Mouse (Mus musculus): ENCODE data around the gene Tmed2. TPM values are rescaled to one million over a fixed set of nuclear protein-coding genes. Genes with fewer than 3 reads are reported as not detected.
"Not testable (repeated sequence)": the region's sequence is repeated elsewhere in the genome, so short reads cannot be mapped to it uniquely, and the experiment has no call there.

Gene Tmed2
- polyA plus RNA-seq, 1 experiment from 2014 or later: 453 TPM

DNA sequence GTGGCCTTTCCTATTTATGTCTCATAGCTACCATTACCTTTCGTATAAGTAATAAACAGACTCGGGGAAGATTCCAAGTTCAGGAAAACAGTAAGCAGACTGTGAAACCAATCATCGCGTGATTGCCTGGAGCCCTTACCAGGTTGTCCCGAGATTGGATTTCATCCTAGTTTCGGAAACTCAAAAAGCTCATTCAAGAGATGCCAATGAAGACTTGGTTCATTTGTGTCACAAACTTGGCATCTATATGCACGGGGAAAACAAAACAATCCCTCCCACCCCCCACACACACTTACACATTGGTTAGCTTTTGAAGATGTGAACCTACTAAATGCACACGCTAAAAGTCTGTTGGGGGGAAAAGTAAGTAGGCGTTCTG lies 11.6 kb downstream of the Tmed2 start:
- no peaks in the 10 kb centered on the region for H3K9me3 ChIP-seq
- 12% methylated on average over 9 of the region's 9 CpGs for WGBS
- peak overlapping the region; percentile 81 for H3K4me3 ChIP-seq
- H3K36me3 ChIP-seq (replicated peaks): peaks cover 56% of the 10 kb centered on the region
- no peak for DNase-seq (ENCODE audit: low spot score)
- H3K27ac ChIP-seq (replicated peaks): peak overlapping the region; percentile 83
- peaks cover 13% of the 10 kb centered on the region for H3K4me1 ChIP-seq
- H3K27me3 ChIP-seq (replicated peaks; ENCODE audit: low read depth, poor library complexity, severe bottlenecking): no peaks in the 10 kb centered on the region

GRCm38 (mm10) chr5:124552558-124553307 lies 12.2 kb downstream of the Tmed2 start, which contains the start of gene Ddx55:
Gene Ddx55, plus strand, starts transcription at chr5:124552864.
- Histone ChIP-seq H3K36me3 (replicated peaks) (peaks cover 56% of the 10 kb centered on the region), H3K27ac (replicated peaks) (peak within 1 kb of the TSS; percentile 83), H3K4me3 (peak within 1 kb of the TSS; percentile 81), H3K4me1 (peaks cover 13% of the 10 kb centered on the region), H3K9me3 (no peaks in the 10 kb centered on the region), H3K27me3 (replicated peaks; ENCODE audit: low read depth, poor library complexity, severe bottlenecking) (no peaks in the 10 kb centered on the region)
- DNase-seq (ENCODE audit: low spot score): peak; percentile 93
- WGBS: under 1% methylated on average over 66 of the region's 66 CpGs

DNA sequence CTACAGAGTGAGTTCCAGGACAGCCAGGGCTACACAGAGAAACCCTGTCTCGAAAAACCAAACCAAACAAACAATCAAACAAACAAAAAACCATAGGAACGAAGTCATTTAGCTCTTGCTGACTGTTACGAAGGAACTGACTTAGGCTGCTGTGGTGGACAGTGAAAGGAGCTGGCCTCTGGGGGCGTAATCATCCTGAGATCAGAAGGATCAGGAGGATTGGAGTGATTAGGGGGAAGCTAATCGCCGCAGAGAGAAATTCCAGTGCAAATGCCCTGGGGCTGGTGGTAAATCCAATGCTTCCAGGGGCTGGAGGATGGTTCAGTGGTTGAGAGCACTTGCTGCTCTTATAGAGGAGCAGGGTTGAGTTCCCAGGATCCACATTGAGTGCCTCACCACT lies 13.1 kb downstream of the Tmed2 start:
- DNase-seq (ENCODE audit: low spot score): no peak
- Histone ChIP-seq H3K9me3 (no peaks in the 10 kb centered on the region), H3K36me3 (replicated peaks) (peaks cover 56% of the 10 kb centered on the region), H3K4me1 (peaks cover 13% of the 10 kb centered on the region), H3K4me3 (peak overlapping the region; percentile 81), H3K27me3 (replicated peaks; ENCODE audit: low read depth, poor library complexity, severe bottlenecking) (no peaks in the 10 kb centered on the region), H3K27ac (replicated peaks) (no peak overlapping the region)
- WGBS: 59% methylated on average over 6 of the region's 6 CpGs

DNA sequence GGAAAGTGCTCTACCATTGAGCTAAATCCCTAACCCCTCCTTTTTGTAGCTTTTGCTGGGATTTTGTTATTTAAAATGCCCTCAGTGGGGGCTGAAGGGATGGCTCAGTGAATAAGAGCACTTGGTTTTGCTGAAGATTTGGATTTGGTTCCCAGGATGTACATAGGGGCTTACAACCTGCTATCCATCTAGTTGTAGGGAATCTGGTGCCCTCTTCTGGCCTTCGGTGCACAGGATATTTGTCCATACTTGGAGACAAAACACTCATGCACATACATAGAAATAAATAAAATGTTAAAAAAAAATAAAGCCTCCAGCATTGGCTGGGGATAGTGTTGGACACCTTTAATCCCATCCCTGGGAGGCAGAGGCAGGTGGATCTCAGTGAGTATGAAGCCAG lies 14.7 kb downstream of the Tmed2 start:
- WGBS: 85% methylated on average over 1 of the region's 1 CpGs
- Histone ChIP-seq H3K4me1 (peaks cover 13% of the 10 kb centered on the region), H3K36me3 (replicated peaks) (peaks cover 67% of the 10 kb centered on the region), H3K27ac (replicated peaks) (no peak overlapping the region), H3K27me3 (replicated peaks; ENCODE audit: low read depth, poor library complexity, severe bottlenecking) (no peaks in the 10 kb centered on the region), H3K4me3 (no peak overlapping the region), H3K9me3 (no peaks in the 10 kb centered on the region)
- no peak for DNase-seq (ENCODE audit: low spot score)

- no peaks in the 10 kb centered on the region for H3K9me3 ChIP-seq
- DNase-seq (ENCODE audit: low spot score): no peak
- H3K27me3 ChIP-seq (replicated peaks; ENCODE audit: low read depth, poor library complexity, severe bottlenecking): no peaks in the 10 kb centered on the region
- H3K36me3 ChIP-seq (replicated peaks): peaks cover 100% of the 10 kb centered on the region
- no peak overlapping the region for H3K4me3 ChIP-seq
- no peaks in the 10 kb centered on the region for H3K4me1 ChIP-seq
- no peak overlapping the region for H3K27ac ChIP-seq (replicated peaks)
- 84% methylated on average over 12 of the region's 12 CpGs for WGBS
Observed at GRCm38 (mm10) chr5:124571068-124571467, 30.6 kb downstream of the Tmed2 start.

GRCm38 (mm10) chr5:124575467-124575866 lies 35.0 kb downstream of the Tmed2 start:
- H3K27me3 ChIP-seq (replicated peaks; ENCODE audit: low read depth, poor library complexity, severe bottlenecking): no peaks in the 10 kb centered on the region
- peaks cover 19% of the 10 kb centered on the region for H3K4me1 ChIP-seq
- peaks cover 72% of the 10 kb centered on the region for H3K36me3 ChIP-seq (replicated peaks)
- no peaks in the 10 kb centered on the region for H3K9me3 ChIP-seq
- no peak overlapping the region for H3K4me3 ChIP-seq
- H3K27ac ChIP-seq (replicated peaks): no peak overlapping the region
- WGBS: 93% methylated on average over 7 of the region's 7 CpGs
- no peak for DNase-seq (ENCODE audit: low spot score)

GRCm38 (mm10) chr5:124578633-124579317 lies 38.3 kb downstream of the Tmed2 start, which contains the start of the genes Eif2b1 and Gtf2h3:
Gene Eif2b1, minus strand, starts transcription at chr5:124579131.
Gene Gtf2h3, plus strand, starts transcription at chr5:124579140.
- WGBS: 1% methylated on average over 51 of the region's 51 CpGs
- H3K27me3 ChIP-seq (replicated peaks; ENCODE audit: low read depth, poor library complexity, severe bottlenecking): no peaks in the 10 kb centered on the region
- peak within 1 kb of the TSS; percentile 86 for H3K4me3 ChIP-seq
- peak; percentile 95 for DNase-seq (ENCODE audit: low spot score)
- H3K9me3 ChIP-seq: no peaks in the 10 kb centered on the region
- H3K36me3 ChIP-seq (replicated peaks): peaks cover 58% of the 10 kb centered on the region
- H3K4me1 ChIP-seq: peaks cover 21% of the 10 kb centered on the region
- H3K27ac ChIP-seq (replicated peaks): peak within 1 kb of the TSS; percentile 79

- no peak for DNase-seq (ENCODE audit: low spot score)
- Histone ChIP-seq H3K9me3 (no peaks in the 10 kb centered on the region), H3K27me3 (replicated peaks; ENCODE audit: low read depth, poor library complexity, severe bottlenecking) (no peaks in the 10 kb centered on the region), H3K27ac (replicated peaks) (no peak overlapping the region), H3K4me1 (peaks cover 21% of the 10 kb centered on the region), H3K36me3 (replicated peaks) (peaks cover 59% of the 10 kb centered on the region), H3K4me3 (no peak overlapping the region)
- WGBS: 93% methylated on average over 5 of the region's 5 CpGs
Observed at GRCm38 (mm10) chr5:124582515-124582914, 42.0 kb downstream of the Tmed2 start.

- H3K4me1 ChIP-seq: no peaks in the 10 kb centered on the region
- no peak for DNase-seq (ENCODE audit: low spot score)
- WGBS: 93% methylated on average over 3 of the region's 3 CpGs
Observed at GRCm38 (mm10) chr5:124592768-124593167, 52.3 kb downstream of the Tmed2 start.

DNA sequence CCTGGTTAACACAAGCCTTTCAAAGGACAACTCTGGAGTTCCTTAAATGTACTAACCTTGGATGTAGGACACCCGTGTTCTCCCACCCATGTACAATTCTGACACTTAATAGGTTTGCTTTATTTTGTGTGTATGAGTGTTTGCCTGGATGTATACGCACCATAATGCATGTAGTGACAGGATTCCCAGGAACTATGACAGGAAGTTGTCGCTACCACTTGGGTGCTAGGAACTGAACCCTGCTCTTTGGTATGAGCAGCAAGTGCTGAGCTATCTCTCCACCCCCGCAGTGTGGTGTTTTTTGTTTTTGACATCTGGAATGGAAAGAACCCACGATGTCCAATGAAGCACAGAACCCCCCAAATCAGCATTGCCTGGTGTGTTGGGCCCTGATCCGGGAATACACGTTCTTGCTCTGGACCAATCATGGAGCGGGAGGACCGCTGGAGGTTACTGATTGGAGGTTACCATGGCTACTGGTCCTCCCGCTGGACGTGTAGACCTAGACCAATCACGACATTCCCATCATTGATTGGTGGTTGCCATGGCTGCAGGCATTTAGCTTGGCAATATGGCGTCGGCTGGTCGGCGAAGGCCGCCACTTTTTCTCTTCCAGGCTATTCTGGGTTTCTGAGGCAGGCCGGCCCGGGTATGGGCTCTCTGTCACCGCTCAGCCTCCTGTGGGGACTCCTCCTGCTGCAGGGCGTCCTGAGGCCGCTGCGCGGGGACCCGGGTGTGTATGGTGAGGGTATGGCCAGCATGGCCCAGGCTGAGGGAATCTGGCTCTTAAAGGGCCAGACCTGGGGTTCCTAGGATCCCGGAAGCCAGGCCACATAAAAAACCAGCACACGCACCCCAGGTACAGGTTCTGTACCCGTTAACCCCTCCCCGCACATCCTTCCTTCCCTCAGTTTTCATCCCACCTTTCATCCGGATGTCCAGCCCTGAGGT lies 58.0 kb downstream of the Tmed2 start:
- Histone ChIP-seq H3K27ac (replicated peaks) (peak overlapping the region; percentile 85), H3K9me3 (no peaks in the 10 kb centered on the region), H3K27me3 (replicated peaks; ENCODE audit: low read depth, poor library complexity, severe bottlenecking) (no peaks in the 10 kb centered on the region), H3K4me3 (peak overlapping the region; percentile 89), H3K4me1 (peaks cover 11% of the 10 kb centered on the region), H3K36me3 (replicated peaks) (peaks cover 42% of the 10 kb centered on the region)
- 6% methylated on average over 30 of the region's 30 CpGs for WGBS
- peak; percentile 93 for DNase-seq (ENCODE audit: low spot score)

More at GRCm38 (mm10) chr5:124592768-124593167, 52.3 kb downstream of the Tmed2 start:
- no peak overlapping the region for H3K27ac ChIP-seq (replicated peaks)
- peaks cover 91% of the 10 kb centered on the region for H3K36me3 ChIP-seq (replicated peaks)
- no peaks in the 10 kb centered on the region for H3K9me3 ChIP-seq
- no peaks in the 10 kb centered on the region for H3K27me3 ChIP-seq (replicated peaks; ENCODE audit: low read depth, poor library complexity, severe bottlenecking)
- no peak overlapping the region for H3K4me3 ChIP-seq

GRCm38 (mm10) chr5:124599726-124600125 lies 59.2 kb downstream of the Tmed2 start:
- peaks cover 11% of the 10 kb centered on the region for H3K4me1 ChIP-seq
- H3K36me3 ChIP-seq (replicated peaks): peaks cover 30% of the 10 kb centered on the region
- peak overlapping the region; percentile 89 for H3K4me3 ChIP-seq
- 64% methylated on average over 8 of the region's 8 CpGs for WGBS
- not testable (repeated sequence) for H3K27ac ChIP-seq (replicated peaks); H3K9me3 ChIP-seq; H3K27me3 ChIP-seq (replicated peaks; ENCODE audit: low read depth, poor library complexity, severe bottlenecking); DNase-seq (ENCODE audit: low spot score)

All from embryonic facial prominence, embryonic 10.5 days (tissue).